Mouse (Mus musculus): Measurements from ENCODE around the gene Tubb4b. TPM values are rescaled to one million over a fixed set of nuclear protein-coding genes. Genes with fewer than 3 reads are reported as not detected.

Gene Tubb4b
- polyA plus RNA-seq, 1 experiment, result 647 TPM

DNA sequence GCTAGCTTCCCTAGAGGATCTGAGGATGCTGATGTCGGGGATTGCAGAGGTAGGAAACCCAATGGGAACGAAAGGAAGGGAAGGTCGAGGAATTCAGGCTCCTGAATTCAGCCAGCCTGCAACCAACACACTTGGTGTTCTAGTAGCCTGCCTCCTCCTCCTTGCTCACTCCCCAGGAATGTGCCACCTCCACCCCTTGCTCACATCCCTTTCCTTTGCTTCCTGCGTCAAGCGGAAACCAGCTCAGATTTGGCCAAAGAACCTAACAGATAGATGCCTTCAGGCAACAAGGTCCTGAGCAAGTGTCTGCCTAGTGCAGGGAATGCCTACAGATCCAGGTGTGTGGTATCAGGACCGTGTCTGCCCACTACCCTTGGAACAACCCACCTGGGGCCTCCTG, 47.9 kb downstream of the Tubb4b start:
- Histone ChIP-seq H3K27ac (ENCODE audit: insufficient read depth, low read length) (no peak overlapping the region), H3K27me3 (ENCODE audit: control insufficient read depth, insufficient read depth, low read length) (no peaks in the 10 kb centered on the region), H3K4me3 (replicated peaks; ENCODE audit: insufficient read depth, low read depth, low read length) (no peak overlapping the region), H3K4me1 (ENCODE audit: control insufficient read depth, insufficient read depth, low read length) (peaks cover 7% of the 10 kb centered on the region)
- DNase-seq, result no peak
- no peak for TF ChIP-seq POLR2A (IDR thresholded peaks at IDR 0.05; ENCODE audit: borderline replicate concordance, insufficient read depth, low read length)
- no peak for TF ChIP-seq CTCF (IDR thresholded peaks at IDR 0.05; ENCODE audit: borderline replicate concordance, insufficient read depth, low read depth, low read length)
- 76% methylated on average over 6 of the region's 6 CpGs for WGBS

GRCm38 (mm10) chr2:25175690-25176078, 48.8 kb downstream of the Tubb4b start:
- no peak for TF ChIP-seq CTCF (IDR thresholded peaks at IDR 0.05; ENCODE audit: borderline replicate concordance, insufficient read depth, low read depth, low read length)
- no peak for TF ChIP-seq POLR2A (IDR thresholded peaks at IDR 0.05; ENCODE audit: borderline replicate concordance, insufficient read depth, low read length)
- no peak overlapping the region for H3K27ac ChIP-seq (ENCODE audit: insufficient read depth, low read length)
- DNase-seq, result no peak
- WGBS, result 72% methylated on average over 4 of the region's 4 CpGs
- H3K27me3 ChIP-seq (ENCODE audit: control insufficient read depth, insufficient read depth, low read length), result no peaks in the 10 kb centered on the region
- no peak overlapping the region for H3K4me3 ChIP-seq (replicated peaks; ENCODE audit: insufficient read depth, low read depth, low read length)
- H3K4me1 ChIP-seq (ENCODE audit: control insufficient read depth, insufficient read depth, low read length), result peaks cover 8% of the 10 kb centered on the region

- Histone ChIP-seq H3K27ac (ENCODE audit: insufficient read depth, low read length) (no peak overlapping the region), H3K4me1 (ENCODE audit: control insufficient read depth, insufficient read depth, low read length) (peaks cover 8% of the 10 kb centered on the region), H3K27me3 (ENCODE audit: control insufficient read depth, insufficient read depth, low read length) (no peaks in the 10 kb centered on the region), H3K4me3 (replicated peaks; ENCODE audit: insufficient read depth, low read depth, low read length) (no peak overlapping the region)
- 69% methylated on average over 7 of the region's 7 CpGs for WGBS
- TF ChIP-seq CTCF (IDR thresholded peaks at IDR 0.05; ENCODE audit: borderline replicate concordance, insufficient read depth, low read depth, low read length), result no peak
- TF ChIP-seq POLR2A (IDR thresholded peaks at IDR 0.05; ENCODE audit: borderline replicate concordance, insufficient read depth, low read length), result no peak
- DNase-seq, result no peak
Measured at GRCm38 (mm10) chr2:25174866-25175689, 49.4 kb downstream of the Tubb4b start.

DNA sequence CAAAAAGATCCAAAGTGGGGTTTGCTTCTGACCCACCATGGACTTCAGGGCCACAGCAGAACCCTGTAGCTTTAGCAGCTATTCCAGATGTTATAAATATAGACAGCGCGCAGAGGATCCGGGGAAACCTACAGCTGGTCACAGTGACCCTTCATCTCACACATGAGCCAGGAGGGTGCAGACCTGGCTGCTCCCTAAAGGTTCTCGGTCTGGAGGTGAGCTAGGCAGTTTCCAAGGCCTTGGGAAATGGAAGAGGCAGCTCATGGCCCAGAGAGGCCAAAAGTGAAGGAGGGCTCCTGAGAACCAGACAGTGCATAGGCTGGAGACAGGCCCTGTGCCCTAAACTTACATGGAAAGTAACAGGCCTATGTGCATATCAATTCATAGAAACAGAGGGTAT, 50.7 kb downstream of the Tubb4b start:
- DNase-seq, result no peak
- Histone ChIP-seq H3K27ac (ENCODE audit: insufficient read depth, low read length) (no peak overlapping the region), H3K4me1 (ENCODE audit: control insufficient read depth, insufficient read depth, low read length) (peaks cover 8% of the 10 kb centered on the region), H3K4me3 (replicated peaks; ENCODE audit: insufficient read depth, low read depth, low read length) (no peak overlapping the region), H3K27me3 (ENCODE audit: control insufficient read depth, insufficient read depth, low read length) (no peaks in the 10 kb centered on the region)
- TF ChIP-seq POLR2A (IDR thresholded peaks at IDR 0.05; ENCODE audit: borderline replicate concordance, insufficient read depth, low read length) (no peak), CTCF (IDR thresholded peaks at IDR 0.05; ENCODE audit: borderline replicate concordance, insufficient read depth, low read depth, low read length) (no peak)
- WGBS, result 97% methylated on average over 4 of the region's 4 CpGs

DNA sequence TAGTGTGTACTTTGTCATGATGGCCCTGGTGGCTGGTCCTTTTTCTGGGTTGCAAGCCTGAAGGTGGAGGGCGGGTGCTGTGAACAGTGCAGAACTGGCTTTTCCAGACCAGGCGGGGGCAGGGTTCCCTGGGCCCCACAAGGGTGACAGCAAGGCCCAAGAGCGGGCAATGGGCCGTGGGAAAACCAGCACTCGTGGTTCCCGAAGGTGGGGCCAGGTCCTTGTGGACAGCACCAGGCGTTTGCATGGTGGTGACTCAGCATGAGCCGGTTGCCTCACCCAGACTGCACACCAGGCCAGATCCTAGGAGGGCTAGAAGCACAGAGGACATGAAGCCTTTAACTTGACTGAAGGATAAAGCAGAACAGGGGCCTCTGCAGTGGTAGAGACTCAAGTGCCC, 51.9 kb downstream of the Tubb4b start:
- H3K27ac ChIP-seq (ENCODE audit: insufficient read depth, low read length), result no peak overlapping the region
- DNase-seq, result no peak
- 89% methylated on average over 8 of the region's 8 CpGs for WGBS
- H3K27me3 ChIP-seq (ENCODE audit: control insufficient read depth, insufficient read depth, low read length), result no peaks in the 10 kb centered on the region
- TF ChIP-seq CTCF (IDR thresholded peaks at IDR 0.05; ENCODE audit: borderline replicate concordance, insufficient read depth, low read depth, low read length) (no peak), POLR2A (IDR thresholded peaks at IDR 0.05; ENCODE audit: borderline replicate concordance, insufficient read depth, low read length) (no peak)
- 0 out of 2 replicates have a peak, but pooled peaks cover 5% of the 10 kb centered on the region for H3K4me1 ChIP-seq (ENCODE audit: control insufficient read depth, insufficient read depth, low read length)
- H3K4me3 ChIP-seq (replicated peaks; ENCODE audit: insufficient read depth, low read depth, low read length), result no peak overlapping the region

Other genes starting within 250 kb of the Tubb4b start
- 137 and 140 TPM in 2 replicates for gene Mrpl41, start 249.6 kb downstream of the Tubb4b start, polyA plus RNA-seq (2012; rRNA removed)
- 16.0 and 17.8 TPM in 2 replicates for gene Pnpla7, start 248.7 kb downstream of the Tubb4b start, polyA plus RNA-seq (2012; rRNA removed)
- gene Nsmf, start 170.3 kb downstream of the Tubb4b start, polyA plus RNA-seq (2012; rRNA removed), result 203 and 244 TPM in 2 replicates
- not detected in 2 replicates for gene Entpd8, start 144.4 kb downstream of the Tubb4b start, polyA plus RNA-seq (2012; rRNA removed)
- not detected in 2 replicates for gene Noxa1, start 129.6 kb downstream of the Tubb4b start, polyA plus RNA-seq (2012; rRNA removed)
- 7.7 and 9.4 TPM in 2 replicates for gene Nrarp, start 43.9 kb downstream of the Tubb4b start, polyA plus RNA-seq (2012; rRNA removed)
- 3.6 and 4.2 TPM in 2 replicates for gene Tor4a, start 27.8 kb downstream of the Tubb4b start, polyA plus RNA-seq (2012; rRNA removed)
- gene Nelfb, start 13.2 kb downstream of the Tubb4b start, polyA plus RNA-seq (2012; rRNA removed), result 69.4 and 84.5 TPM in 2 replicates
- gene Stpg3, start 10.1 kb downstream of the Tubb4b start, polyA plus RNA-seq (2012; rRNA removed), result not detected in 2 replicates
- gene Fam166a, start 6.0 kb downstream of the Tubb4b start, polyA plus RNA-seq (2012; rRNA removed), result 0.10 and 0.11 TPM in 2 replicates
- gene Slc34a3, start 9.7 kb upstream of the Tubb4b start, polyA plus RNA-seq (2012; rRNA removed), result 0.73 and 0.92 TPM in 2 replicates
- not detected in 2 replicates for gene Rnf224, start 12.1 kb upstream of the Tubb4b start, polyA plus RNA-seq (2012; rRNA removed)
- gene Rnf208, start 17.6 kb upstream of the Tubb4b start, polyA plus RNA-seq (2012; rRNA removed), result 423 and 427 TPM in 2 replicates
- gene Cysrt1, start 17.8 kb upstream of the Tubb4b start, polyA plus RNA-seq (2012; rRNA removed), result 0.76 and 0.80 TPM in 2 replicates
- gene AL732309.1, start 22.2 kb upstream of the Tubb4b start, polyA plus RNA-seq (2012; rRNA removed), result 12.5 and 14.1 TPM in 2 replicates
- 31.9 and 33.4 TPM in 2 replicates for gene Tmem203, start 30.7 kb upstream of the Tubb4b start, polyA plus RNA-seq (2012; rRNA removed)
- 91.0 and 96.9 TPM in 2 replicates for gene Tprn, start 37.9 kb upstream of the Tubb4b start, polyA plus RNA-seq (2012; rRNA removed)
- gene Ssna1, start 47.7 kb upstream of the Tubb4b start, polyA plus RNA-seq (2012; rRNA removed), result 74.5 and 75.9 TPM in 2 replicates
- gene Anapc2, start 47.8 kb upstream of the Tubb4b start, polyA plus RNA-seq (2012; rRNA removed), result 103 TPM in 2 replicates
- gene Tmem210, start 63.4 kb upstream of the Tubb4b start, polyA plus RNA-seq (2012; rRNA removed), result not detected in 2 replicates
- 0.20 and 0.21 TPM in 2 replicates for gene Lrrc26, start 65.2 kb upstream of the Tubb4b start, polyA plus RNA-seq (2012; rRNA removed)
- gene Grin1, start 94.5 kb upstream of the Tubb4b start, polyA plus RNA-seq (2012; rRNA removed), result 282 and 290 TPM in 2 replicates
- 33.2 and 34.1 TPM in 2 replicates for gene Man1b1, start 107.6 kb upstream of the Tubb4b start, polyA plus RNA-seq (2012; rRNA removed)
- 63.1 and 71.2 TPM in 2 replicates for gene Dpp7, start 131.7 kb upstream of the Tubb4b start, polyA plus RNA-seq (2012; rRNA removed)
- gene Uap1l1, start 141.0 kb upstream of the Tubb4b start, polyA plus RNA-seq (2012; rRNA removed), result 19.0 and 22.1 TPM in 2 replicates
- 4.4 and 4.7 TPM in 2 replicates for gene Sapcd2, start 147.6 kb upstream of the Tubb4b start, polyA plus RNA-seq (2012; rRNA removed)
- gene Entpd2, start 171.2 kb upstream of the Tubb4b start, polyA plus RNA-seq (2012; rRNA removed), result 12.3 and 12.5 TPM in 2 replicates
- gene Npdc1, start 174.6 kb upstream of the Tubb4b start, polyA plus RNA-seq (2012; rRNA removed), result 502 and 505 TPM in 2 replicates
- gene Fut7, start 198.6 kb upstream of the Tubb4b start, polyA plus RNA-seq (2012; rRNA removed), result 0.51 and 0.71 TPM in 2 replicates
- 285 and 294 TPM in 2 replicates for gene Abca2, start 204.0 kb upstream of the Tubb4b start, polyA plus RNA-seq (2012; rRNA removed)
- gene Clic3, start 232.1 kb upstream of the Tubb4b start, polyA plus RNA-seq (2012; rRNA removed), result 0.84 and 2.8 TPM in 2 replicates
- 196 and 230 TPM in 2 replicates for gene Paxx, start 236.4 kb upstream of the Tubb4b start, polyA plus RNA-seq (2012; rRNA removed)
- gene Ptgds, start 245.3 kb upstream of the Tubb4b start, polyA plus RNA-seq (2012; rRNA removed), result 2,130 and 2,485 TPM in 2 replicates

Data from cerebellum, adult 2 months (tissue).